Mouse (Mus musculus): ENCODE data around the gene Tmem219.

DNA sequence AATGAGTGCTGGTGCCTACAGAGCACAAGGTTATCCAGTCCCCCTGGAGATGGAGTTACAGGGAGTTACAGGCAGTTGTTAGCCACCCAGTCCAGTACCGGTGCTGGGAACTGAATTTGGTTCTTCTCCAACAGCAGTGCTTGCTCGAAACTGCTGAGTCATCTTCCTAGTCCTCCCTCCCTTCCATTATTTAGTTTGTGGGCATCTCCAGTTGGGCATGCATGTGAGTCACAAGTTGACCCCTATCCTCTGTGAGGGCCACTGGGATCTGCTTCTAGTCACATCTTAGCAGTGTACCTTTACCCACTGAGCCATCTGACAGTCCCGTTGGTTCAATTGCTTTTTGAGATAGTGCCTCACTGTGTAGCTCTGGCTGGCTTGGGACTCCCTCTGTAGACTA lies 17.1 kb downstream of the Tmem219 start:
- TF ChIP-seq CTCF (IDR thresholded peaks at IDR 0.05; ENCODE audit: low read depth) = no peak
- no peak for TF ChIP-seq EP300 (optimal IDR thresholded peaks at IDR 0.05)

Measured in stomach, postnatal 0 days (tissue).